Mouse (Mus musculus) adrenal gland, adult 18-20 months (tissue): ENCODE measurements around the gene Ugt1a10. TPM values are rescaled to one million over a fixed set of nuclear protein-coding genes. Genes with fewer than 3 reads are reported as not detected.
A peak's percentile ranks its signal among the peaks of the same experiment; 100 is the strongest.

ENCODE experiments used
- DNase-seq, 2 experiments: peaks; one replicate each; pipeline ENCODE4 v3.0.0; 2021 to 2022; ENCODE audit warnings: low spot score in 2 of 2
- total RNA-seq, 2 experiments: library from RNA; stranded (reverse); gene quantifications; 1 replicate in 1 of 2; 2 replicates in 1 of 2; pipeline ENCODE4 v1.2.3; 2021

Gene Ugt1a10
- total RNA-seq, 2 experiments from 2014 or later = 0.20 TPM; not detected in 1

DNA sequence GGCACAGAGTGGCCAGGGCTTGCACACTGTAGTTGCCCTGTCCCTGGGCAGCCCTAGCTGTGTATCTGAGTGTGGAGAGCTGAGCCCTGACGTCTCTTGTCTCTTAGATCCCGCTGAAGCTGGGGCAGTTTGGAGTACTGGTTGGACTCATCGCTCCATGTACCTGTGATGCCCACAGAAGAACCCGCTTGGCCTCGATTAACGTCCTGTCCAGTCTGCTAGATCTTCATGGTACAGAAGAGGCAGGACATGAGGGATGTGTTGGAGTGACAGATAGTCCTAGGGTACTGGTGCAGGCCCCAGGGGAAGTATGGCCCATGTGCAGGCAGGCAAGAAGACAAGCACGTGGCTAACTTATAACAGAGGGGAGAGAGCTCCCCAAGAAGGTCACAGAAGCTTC is 194.4 kb downstream of the Ugt1a10 start:
- DNase-seq = no peak

DNA sequence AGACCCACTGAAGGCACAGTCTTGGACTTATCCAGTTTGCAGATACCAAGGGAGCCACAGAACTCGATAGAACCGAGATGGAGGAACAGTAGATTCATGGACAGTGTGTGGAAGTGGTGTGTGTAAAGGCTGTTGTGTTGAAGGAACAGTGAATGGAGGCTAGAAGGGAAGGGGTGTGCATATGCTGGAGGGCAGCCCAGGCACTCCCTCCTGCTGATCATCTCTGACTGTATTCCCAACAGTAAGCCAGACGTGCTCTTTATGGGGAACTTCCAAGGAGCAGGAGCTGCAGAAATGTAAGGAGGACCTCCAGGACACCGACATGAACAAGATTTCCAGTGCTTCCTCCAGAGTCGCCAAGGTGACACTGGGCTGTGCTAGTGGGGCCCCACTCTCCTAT is 194.8 kb downstream of the Ugt1a10 start:
- no peak for DNase-seq

DNA sequence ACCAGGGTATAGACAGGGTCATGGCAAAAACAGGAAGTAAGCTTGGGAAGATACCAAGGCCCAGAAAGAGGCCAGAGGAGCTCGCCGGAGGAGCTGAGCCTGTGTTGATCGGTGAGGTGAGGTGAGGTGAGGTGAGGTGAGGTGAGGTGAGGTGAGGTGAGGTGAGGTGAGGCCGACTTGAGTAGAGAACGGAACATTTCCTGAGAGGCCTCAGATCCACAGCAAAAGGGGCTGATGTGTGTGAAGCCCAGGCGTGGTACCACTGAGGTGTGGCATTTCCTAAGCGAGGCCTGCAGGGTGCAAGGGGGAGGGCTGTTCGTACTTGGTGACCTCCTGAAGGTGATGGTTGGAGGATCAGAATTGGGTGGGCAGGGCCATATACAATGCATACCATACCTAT is 197.9 kb downstream of the Ugt1a10 start:
- DNase-seq = no peak

DNA sequence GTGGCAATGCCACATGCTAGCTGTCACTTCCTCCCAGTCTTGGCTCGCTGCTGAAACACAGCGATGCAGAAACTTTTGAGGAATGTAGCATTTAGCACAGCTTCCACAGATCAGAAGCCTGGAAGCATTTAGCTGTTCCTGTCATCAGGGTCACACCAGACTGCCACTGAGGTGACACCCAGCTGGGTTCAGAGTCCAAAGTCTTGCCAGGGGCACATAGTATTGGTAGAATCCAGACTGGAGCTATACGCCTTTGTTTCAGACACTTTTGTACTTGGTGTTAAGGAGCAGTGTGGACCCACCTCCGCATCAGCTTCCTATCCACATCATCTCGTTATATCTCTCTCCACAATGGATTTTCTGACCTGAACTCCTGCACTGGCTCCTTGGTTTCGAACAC is 198.4 kb downstream of the Ugt1a10 start:
- DNase-seq = no peak

DNA sequence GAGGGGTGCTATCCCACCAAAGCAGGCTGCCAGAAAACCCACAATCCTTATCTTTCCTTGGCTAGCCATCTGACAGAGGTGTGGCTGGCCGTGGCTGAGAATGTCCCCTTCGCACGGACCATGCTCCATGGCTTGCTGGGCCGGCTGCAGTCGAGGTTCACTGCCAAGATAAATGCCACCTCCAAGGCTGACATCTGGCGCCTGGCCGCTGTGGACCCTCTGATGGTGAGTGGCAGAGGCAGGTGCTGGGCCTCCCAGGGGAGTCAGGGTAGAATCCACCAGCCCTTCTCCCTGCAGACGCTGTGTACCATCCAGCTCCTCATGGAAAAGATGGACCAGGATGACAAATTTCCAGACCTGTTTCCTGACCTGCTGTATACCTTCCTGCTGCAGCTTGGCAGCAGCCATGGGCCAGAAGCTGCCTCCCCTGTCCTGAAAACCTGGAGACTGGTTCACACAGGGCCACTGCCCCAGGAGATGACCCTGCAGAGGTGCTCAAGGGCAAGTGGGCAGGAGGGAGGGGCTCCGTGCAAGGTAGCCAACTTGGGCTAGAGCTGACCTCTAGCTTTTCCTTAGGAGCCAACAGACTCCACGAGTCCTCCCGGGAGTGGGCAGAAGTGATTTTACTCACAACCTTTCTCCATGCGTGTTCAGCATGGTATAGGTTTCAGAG is 199.7 kb downstream of the Ugt1a10 start:
- no peak for DNase-seq

DNA sequence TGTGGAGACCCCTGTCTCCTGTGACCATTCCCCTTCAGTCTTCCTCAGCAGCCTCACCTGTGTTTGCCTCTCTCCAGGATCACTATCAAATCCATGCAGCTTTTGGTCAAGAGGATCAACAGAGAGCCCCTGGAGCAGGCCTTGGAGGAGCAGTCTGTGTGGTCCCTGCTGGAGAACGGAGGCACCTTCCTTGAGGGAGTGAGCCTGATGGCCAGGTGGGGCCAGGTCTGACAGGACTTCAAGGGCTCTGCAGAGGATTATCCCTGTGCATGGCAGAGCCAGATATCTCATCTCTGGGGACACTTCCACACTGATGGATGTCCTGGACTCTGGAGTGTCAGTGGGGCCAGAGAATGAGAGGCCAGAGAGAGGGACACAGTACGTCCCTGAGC is 200.3 kb downstream of the Ugt1a10 start:
- no peak for DNase-seq

DNA sequence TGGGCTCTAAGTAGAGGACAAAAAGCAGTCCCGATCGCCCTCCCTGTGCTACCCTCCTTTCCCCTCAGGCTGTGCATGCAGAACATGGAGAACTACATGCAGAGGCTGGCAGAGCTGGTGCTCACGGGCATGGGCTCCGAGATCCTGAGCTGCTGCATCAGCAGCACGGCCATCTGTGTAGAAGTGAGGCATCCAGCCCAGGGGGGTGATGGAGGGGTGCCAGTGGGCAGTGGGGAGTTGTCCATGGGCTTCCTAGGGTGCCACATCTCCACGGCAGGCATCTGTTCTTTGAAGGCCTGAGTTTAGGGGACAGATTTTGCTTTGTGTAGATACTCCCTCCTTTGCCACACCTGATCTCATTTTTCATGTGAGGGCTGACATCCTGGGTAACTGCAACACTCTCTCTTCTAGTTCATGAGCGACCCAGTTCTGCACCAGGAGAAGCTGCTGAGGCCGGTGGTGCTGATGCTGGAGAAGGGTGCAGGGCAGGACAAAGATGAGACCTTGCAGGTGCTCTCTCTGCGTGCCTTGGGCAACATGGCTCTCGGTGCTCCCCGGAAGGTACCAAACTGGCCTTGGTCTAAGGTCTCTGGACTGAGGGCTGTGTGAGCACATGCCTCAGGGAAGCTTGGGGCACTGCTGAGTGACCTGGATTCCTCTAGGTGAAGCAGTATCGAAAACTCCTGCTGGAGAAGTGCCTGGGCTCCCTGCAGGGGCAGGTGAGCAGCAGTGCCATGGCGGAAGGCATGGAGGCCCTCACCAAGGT is 201.0 kb downstream of the Ugt1a10 start:
- no peak for DNase-seq

DNA sequence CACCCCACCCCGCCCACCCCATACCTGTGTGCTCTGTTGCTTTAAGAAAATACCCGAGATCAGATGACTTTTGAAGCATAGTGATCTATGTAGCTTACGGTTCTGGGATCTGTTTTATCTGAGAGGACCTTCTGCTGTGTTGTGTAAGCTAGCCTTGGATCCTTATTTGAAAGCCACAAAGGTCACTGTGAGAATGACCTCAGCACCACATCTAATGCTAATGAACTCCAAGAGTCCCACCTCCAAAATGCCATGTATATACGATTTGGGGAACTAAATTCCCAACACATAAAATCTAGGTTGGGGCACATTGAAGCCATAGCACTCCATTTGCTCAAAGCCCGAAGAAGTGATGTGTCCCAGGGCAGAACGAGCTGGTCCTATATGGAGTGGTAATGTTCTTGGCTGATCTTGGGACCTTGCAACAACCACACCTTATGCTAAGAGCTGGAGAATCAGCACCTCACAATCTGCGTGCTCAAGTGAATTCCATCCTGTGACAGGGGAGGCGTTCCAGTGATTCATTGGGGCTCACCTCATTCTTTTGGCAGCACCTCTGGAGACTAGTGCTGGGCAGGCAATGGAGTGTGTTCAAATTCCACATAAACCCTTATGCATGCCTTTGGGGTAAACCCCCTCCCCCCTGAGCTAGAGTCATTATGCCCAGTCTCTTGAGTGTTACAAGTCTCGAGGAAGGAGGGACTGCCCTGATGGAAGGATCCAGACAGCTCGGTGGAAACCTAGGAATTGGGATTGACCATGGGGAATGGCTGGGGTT is 201.9 kb downstream of the Ugt1a10 start:
- DNase-seq = no peak

DNA sequence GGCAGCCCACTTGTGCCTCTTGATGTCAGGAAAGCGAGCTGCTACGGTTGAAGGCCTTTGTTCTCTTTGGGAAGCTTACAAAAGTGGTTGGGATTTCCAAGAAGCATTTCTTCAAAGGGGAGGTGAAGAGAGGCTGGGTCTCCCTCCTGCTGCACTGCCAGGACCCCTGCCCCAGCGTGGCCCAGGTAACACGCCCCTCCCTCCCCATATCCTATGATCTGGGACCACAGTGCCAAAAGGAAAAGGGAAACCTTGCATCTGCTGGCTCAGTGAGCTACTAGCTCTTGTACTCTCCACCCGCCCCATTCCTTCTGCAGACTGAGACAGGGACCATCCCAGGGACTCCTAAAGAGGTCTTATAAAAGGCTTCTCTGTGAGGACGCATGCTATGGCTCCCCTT is 202.5 kb downstream of the Ugt1a10 start:
- DNase-seq = no peak

DNA sequence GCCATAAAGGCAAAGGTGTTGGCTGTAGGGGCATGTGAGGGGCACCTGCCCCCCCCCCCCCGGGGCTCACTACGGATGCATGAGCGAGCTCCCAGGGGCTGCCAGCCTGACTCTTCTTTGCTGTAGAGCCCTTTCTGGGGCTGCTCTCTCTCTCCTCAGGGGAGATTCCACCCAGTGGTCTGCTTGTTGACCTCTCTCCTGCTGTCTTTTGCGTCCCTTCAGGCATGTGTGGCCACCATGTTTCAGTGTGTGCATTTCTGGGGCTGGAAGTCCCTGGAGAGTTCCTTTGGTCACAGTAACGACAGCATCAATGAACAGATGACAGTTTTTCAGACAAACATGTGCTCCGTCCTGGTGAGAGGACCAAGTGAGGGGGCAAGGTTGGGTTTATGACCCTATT is 203.2 kb downstream of the Ugt1a10 start:
- DNase-seq = no peak

DNA sequence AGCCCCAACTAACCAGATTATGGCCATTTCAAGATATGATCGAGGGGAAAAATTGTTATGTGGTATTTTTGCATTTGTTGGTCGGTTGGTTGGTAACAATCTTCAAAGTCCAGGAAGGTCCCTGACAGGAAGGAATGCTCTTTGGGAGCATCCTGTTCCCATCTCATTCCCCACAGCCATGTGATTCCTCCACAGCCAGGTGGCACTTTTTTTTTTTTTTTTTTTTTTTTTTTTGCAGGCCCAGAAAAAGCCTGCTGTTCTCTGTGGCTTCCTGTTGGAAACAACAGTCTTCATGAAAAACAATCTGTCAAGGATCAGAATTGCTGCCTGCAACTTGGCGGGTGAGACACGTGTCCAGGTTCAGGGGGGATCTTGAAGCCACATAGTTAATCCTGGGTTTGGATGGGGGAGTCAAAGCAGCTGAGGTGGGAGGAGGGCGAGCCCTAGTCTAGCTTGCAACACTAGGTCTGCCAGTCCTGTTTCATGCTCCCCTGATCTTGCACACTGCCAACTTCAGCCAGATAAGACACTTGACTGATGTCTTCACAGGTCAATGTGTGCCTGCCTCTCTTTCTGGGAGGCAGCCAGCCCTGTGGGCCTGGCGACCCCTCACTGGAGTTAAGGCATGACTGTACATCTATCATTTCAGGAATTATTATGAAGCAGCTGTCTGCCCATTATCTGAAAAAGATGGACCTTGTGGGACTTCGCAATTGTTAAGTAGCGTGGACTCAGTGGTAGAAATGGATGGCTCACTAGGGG is 203.9 kb downstream of the Ugt1a10 start:
- DNase-seq = no peak

DNA sequence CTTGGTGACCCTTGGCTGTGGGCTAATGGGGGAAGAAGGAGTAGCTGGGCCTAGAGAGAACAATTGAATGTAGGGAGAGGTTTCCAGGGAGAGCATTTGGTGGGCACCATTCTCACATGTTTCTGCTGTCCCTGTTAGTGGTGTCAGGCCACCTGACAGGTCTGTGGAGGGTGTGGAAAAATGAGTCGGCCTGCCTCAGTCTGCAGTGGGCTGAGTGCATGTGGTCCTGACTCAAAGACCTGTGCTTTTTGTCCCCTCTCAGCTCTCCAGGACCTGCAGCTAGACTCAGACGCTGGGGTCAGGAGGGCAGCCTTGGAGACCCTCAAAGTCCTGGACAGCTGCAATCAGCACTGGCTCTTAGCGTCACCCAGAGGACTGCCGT is 204.4 kb downstream of the Ugt1a10 start:
- no peak for DNase-seq

DNA sequence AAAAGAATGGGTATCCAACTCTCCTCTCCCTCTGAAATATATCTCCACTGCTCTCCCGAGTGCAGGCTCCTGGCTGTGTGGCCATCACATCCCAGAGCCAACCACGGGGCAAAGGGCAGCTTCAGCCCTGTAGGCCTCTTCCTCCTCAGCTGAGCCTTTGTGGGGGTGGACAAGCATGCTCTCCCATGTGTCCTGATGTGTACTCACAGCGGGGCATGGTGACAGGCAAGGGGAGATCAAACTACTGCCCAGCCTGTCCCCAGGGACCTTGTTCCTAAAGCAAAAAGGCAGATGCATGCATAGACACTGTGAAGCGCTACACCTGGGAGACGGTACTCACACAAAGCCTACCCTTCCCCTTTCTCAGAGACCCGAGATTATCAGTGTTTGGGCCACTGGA is 204.9 kb downstream of the Ugt1a10 start:
- DNase-seq = no peak

DNA sequence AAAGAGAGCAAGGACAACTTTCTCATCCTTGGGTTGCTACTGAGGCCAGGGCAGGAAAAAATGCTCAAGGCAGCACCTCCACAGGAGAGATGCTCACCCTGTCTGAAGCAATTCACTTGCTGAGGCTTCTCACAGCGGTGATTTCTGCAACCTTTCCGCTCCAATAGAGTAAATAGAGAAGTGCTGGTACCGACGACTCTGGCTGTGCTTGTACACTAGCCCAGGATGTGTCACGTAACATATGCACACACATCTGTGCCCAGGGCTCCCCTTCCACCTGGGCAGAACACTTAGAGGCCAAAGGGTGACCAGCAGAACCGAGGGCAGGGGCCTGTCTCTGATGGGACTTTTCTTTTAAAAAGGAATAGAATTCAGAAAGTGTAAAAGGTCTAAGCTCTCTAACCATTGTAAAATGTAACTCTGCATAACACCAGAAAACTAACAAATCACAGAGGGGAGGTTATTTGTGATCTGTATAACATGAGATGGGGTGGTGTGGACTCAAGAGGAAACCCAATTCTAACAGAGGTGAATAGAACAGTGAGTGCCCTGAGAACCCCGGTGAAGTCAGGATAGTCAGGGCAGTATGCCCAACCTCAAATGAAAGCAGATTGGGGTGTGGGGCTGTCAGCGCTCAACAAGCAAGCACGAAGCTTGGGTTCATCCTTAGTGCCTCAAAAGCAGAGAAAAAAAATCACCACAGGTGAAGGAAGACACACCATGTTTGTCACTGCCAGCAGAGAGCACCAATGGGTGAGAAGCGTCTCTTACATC is 205.6 kb downstream of the Ugt1a10 start:
- no peak for DNase-seq

DNA sequence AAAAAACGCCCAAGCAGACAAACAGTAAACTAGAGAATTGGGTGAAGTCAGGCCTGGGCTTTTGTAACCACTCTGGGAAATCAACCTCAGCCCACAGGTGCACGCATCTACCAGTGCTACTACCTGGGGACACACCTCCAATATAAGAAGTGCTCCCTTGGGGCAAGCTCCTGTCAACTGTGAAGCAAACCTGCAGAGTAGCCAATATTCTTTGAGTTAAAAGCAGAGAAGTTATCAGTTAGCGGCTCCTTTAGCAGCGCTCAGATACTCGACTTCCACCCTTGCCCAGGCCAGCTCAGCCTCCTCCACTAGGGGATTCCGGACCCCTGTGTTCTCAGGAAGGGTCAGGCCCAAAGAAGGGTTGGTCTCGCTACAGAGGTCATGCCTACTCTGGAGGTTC is 206.5 kb downstream of the Ugt1a10 start:
- DNase-seq = no peak

DNA sequence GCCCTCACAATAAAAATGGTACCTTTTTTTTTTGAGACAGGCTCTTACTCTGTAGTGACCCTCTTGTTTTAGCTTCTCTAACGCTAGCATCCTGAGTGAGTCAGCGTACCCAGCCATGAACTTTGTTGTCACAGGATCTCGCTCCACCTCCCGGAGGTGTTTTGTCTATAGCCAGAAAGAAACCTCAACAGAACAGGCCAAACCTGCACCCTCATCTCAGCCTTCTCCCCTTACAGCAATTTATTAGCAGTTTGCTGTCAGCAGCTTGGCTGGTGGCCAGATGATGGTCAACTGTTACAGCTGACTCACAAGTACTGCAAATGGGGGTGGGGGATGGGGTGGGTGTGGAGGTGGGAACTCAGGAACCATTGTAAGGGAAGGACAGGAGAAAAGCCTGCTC is 207.1 kb downstream of the Ugt1a10 start:
- peak; percentile 72 to 73 for DNase-seq

DNA sequence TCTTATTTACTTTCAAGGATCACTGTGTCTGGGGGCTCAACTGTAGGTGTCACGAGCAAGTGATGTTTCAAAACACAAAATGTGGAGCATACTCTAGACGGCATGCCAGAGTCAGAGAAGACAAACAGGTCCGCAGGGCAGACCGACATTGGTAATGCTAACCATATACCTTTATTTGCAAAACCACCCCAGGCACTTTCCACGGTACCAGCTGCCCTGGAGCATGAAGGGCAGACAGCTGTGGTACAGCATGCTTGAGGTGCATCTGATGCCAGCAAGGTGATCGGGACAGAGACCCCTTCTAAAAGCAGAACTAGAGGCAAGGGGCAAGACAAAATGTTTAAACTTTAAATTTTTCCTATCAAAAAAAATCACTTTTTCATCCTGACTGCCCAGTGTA is 207.8 kb downstream of the Ugt1a10 start:
- DNase-seq = no peak

DNA sequence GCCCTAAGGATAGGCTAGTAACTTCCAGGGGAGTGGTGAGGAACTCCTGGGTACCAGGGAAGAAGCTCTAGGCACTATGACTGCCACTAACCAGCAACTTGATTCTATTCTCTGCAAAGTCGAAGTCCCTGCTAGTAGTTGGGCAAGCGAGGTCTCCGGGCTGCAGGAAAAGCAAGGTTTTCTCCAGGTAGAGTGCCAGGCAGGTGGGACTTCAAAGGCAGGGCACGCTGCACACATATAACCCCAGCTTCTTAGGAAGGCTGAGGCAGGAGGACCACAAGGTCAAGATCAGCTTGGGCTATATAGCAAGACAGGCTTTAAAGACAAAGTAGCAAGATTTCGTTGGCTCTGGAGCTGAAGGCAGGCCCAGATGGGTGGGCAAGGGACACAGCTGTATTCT is 208.6 kb downstream of the Ugt1a10 start:
- no peak for DNase-seq

DNA sequence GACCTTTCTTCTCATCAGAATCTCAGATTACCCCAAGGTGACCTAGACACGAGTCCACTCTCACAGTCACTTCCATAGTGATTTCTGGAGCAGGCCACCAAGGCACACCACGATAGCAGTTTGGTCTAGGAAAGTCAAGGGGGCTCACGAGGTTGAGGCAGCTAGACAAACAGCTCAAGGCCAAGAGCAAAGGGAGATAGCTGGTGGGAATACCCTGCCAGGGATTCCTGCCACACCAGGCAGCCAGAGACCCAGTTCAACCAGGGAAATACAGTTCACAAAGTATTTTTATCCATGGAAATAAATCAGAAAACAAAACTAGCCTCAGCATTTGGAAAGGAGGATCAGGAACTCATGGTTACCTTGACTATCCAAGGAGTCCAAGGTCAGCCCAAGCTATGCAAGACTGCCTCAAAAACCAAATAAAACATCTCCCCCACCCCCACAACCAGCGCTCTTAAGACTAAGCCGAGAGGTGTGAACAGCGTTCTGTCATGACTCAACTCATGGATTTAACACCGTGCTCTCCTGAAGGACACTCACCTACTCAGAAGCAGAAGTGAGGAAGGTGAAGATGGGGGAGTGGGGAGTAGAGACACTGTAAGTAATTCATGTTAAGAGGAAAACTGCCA is 209.2 kb downstream of the Ugt1a10 start:
- DNase-seq = no peak

DNA sequence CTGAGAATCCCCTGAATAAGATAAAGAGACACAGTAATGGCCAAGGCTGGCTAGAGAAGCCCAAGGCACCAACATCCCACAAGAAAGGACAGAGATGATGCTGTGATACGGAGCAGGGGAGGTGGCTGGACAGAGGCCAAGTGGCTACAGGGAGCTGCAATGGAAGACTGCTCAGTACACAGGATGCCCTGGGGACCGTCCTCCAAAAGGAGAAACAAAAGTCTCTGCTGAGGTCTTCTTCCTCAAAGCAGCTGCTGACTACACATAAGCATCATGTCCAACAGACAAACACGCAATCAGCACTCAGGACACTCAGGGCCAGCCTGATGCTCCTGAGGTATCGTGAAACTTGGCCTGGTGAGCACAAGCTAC is 209.7 kb downstream of the Ugt1a10 start:
- DNase-seq = no peak
